Mouse (Mus musculus) layer of hippocampus, adult 18-20 months (tissue): ENCODE measurements at regions not wholly inside any gene's neighbourhood (a gene's known extent, or its start where the extent isn't known, plus 50 kb on each side); places are given as distances from the start of the nearest gene placed in this dataset.

Experiments used
- DNase-seq, 2 experiments: peaks; one replicate each; pipeline ENCODE4 v3.0.0; 2022; ENCODE audit warnings: low spot score in 2 of 2

- no peak for DNase-seq
Observed at GRCm38 (mm10) chr1:32805890-32806630, 259.0 kb upstream of the Gm5415 start.

GRCm38 (mm10) chr1:32772217-32772616, 225.1 kb upstream of the Gm5415 start:
- DNase-seq, result no peak

DNA sequence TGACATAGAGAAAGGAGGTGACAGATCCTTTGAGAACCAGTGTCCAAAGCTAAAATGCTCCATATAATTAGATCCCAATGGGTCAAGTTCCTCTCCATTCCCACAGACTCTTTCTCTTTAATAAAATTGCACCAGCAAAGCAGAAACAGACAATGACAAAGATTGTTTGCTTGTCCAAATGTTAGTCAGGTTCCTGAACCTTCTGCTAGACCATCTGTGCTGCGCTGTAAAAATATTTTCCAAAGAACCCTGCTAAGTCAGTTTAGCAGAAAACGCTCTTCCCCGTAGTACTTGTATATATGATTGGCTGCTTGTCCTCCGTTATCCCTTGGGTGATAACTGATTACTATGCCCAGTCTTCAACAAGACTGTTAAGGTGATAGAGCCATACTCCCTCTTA, 221.0 kb upstream of the Gm5415 start:
- peak; percentile 9 to 67 for DNase-seq

DNA sequence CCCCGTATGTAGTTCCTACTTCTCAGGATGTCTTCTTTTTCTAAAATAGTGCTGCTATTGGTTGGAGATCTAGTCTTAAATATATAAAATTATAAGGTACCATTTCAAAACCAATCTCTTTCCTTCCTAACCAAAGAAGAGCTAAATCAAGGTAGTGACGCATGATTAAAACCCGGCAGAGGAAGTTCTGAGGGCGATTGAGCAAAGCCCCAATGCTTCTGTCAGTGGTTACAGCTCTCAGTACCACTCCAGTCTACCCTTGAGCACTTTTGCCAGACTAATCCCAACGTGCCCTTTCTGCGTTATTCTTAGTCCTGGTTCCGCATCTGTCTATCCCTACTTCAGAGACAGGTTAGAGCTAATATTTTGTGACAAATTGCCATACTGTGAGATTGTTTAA, 201.1 kb upstream of the Gm5415 start:
- DNase-seq, result no peak

DNA sequence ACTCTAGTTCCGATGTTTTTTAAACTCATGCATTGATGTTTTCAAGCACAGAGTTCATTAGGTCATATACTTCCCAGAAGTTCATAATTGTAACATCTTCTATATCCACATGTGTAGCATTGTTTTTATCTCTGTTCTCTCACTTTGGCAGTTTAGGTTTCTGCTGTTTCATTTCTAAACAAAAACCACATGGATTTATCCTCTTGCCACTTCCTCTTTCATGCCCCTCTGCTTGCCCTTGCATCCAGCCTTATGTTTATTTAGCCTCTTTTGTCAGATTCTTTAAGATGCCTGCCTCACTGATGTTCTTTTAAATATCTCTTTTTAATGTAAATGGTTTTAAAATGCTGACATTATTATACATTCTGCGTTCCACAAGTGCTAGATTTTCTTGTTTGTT, 199.2 kb upstream of the Gm5415 start:
- DNase-seq, result no peak
